Mouse (Mus musculus): ENCODE measurements around the gene Aurkaip1. TPM values are rescaled to one million over a fixed set of nuclear protein-coding genes. Genes with fewer than 3 reads are reported as not detected.

Gene Aurkaip1
- polyA plus RNA-seq, 1 experiment from 2014 or later, result 158 TPM

DNA sequence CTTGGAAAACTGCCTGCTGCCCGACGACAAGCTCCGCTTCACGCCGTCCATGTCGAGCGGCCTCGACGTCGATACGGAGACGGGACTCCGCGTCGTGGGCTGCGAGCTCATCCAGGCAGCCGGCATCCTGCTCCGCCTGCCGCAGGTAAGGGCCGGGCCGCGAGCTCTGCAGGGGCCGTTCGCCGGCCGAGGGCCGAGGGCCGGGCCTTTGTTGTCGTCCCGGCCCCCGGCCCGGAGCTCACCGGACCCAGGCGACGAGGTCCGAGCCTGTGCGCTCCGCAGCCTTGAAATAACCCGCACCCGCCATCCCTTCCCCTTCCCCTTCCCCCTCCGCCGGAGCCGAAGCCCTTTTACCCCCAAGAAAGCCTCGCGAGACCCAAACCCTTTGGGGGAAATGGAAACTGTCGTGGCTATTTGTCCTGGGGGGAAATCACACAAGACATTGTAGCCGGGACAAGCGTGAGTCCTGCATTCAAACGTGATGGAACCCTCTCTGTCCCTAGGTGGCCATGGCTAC, 18.3 kb upstream of the Aurkaip1 start:
- peak overlapping the region; percentile 99 for H3K9ac ChIP-seq (ENCODE audit: low read length)
- peaks cover 36% of the 10 kb centered on the region for H3K36me3 ChIP-seq (ENCODE audit: control insufficient read depth, insufficient read depth, low read length)
- peak overlapping the region; percentile 98 for H3K4me3 ChIP-seq (replicated peaks; ENCODE audit: low read length)
- WGBS, result under 1% methylated on average over 49 of the region's 49 CpGs
- H3K27me3 ChIP-seq (ENCODE audit: control insufficient read depth, insufficient read depth, low read length), result no peaks in the 10 kb centered on the region
- H3K4me2 ChIP-seq (ENCODE audit: low read depth, low read length), result peak overlapping the region; percentile 89
- peak; percentile 2; the same call in 1 of the 2 replicates for ATAC-seq (ENCODE audit: insufficient read depth, low FRiP score)
- H3K27ac ChIP-seq (ENCODE audit: low read length), result peak overlapping the region; percentile 89
- H3K9me3 ChIP-seq (replicated peaks; ENCODE audit: control insufficient read depth, low read length), result no peaks in the 10 kb centered on the region
- peaks cover 16% of the 10 kb centered on the region for H3K4me1 ChIP-seq (ENCODE audit: control insufficient read depth, insufficient read depth, low read length)

GRCm38 (mm10) chr4:155817533-155817932, 13.5 kb upstream of the Aurkaip1 start:
- 81% methylated on average over 4 of the region's 4 CpGs for WGBS
- H3K9ac ChIP-seq (ENCODE audit: low read length), result no peak overlapping the region
- no peak overlapping the region for H3K27ac ChIP-seq (ENCODE audit: low read length)
- no peak overlapping the region for H3K4me3 ChIP-seq (replicated peaks; ENCODE audit: low read length)
- no peak overlapping the region for H3K4me2 ChIP-seq (ENCODE audit: low read depth, low read length)
- H3K9me3 ChIP-seq (replicated peaks; ENCODE audit: control insufficient read depth, low read length), result no peaks in the 10 kb centered on the region
- H3K27me3 ChIP-seq (ENCODE audit: control insufficient read depth, insufficient read depth, low read length), result no peaks in the 10 kb centered on the region
- H3K4me1 ChIP-seq (ENCODE audit: control insufficient read depth, insufficient read depth, low read length), result peaks cover 10% of the 10 kb centered on the region
- no peak for ATAC-seq (ENCODE audit: insufficient read depth, low FRiP score)
- peaks cover 57% of the 10 kb centered on the region for H3K36me3 ChIP-seq (ENCODE audit: control insufficient read depth, insufficient read depth, low read length)

DNA sequence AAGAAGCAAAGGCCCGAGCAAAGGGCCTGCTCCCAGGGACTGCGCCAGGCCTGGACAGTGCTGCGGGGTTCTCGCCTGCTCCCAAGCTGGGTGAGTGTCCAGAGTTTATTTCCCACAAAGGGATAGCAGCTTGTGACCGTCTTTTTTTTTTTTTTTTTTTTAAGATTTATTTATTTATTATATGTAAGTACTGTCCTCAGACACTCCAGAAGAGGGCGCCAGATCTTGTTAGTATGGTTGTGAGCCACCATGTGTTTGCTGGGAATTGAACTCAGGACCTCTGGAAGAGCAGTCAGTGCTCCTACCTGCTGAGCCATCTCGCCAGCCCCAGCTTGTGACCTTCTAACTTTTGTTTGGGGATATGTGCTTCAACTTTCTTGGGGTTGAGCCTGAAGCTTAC, 10.0 kb upstream of the Aurkaip1 start:
- no peak for ATAC-seq (ENCODE audit: insufficient read depth, low FRiP score)
- 72% methylated on average over 7 of the region's 7 CpGs for WGBS

GRCm38 (mm10) chr4:155823443-155823842, 7.6 kb upstream of the Aurkaip1 start:
- no peak overlapping the region for H3K4me2 ChIP-seq (ENCODE audit: low read depth, low read length)
- H3K9ac ChIP-seq (ENCODE audit: low read length), result no peak overlapping the region
- H3K9me3 ChIP-seq (replicated peaks; ENCODE audit: control insufficient read depth, low read length), result no peaks in the 10 kb centered on the region
- no peaks in the 10 kb centered on the region for H3K27me3 ChIP-seq (ENCODE audit: control insufficient read depth, insufficient read depth, low read length)
- H3K4me3 ChIP-seq (replicated peaks; ENCODE audit: low read length), result no peak overlapping the region
- 93% methylated on average over 16 of the region's 16 CpGs for WGBS
- no peak for ATAC-seq (ENCODE audit: insufficient read depth, low FRiP score)
- no peaks in the 10 kb centered on the region for H3K4me1 ChIP-seq (ENCODE audit: control insufficient read depth, insufficient read depth, low read length)
- H3K36me3 ChIP-seq (ENCODE audit: control insufficient read depth, insufficient read depth, low read length), result peaks cover 64% of the 10 kb centered on the region
- no peak overlapping the region for H3K27ac ChIP-seq (ENCODE audit: low read length)

More for the DNA sequence above, 10.0 kb upstream of the Aurkaip1 start:
- Histone ChIP-seq H3K4me3 (replicated peaks; ENCODE audit: low read length) (no peak overlapping the region), H3K4me1 (ENCODE audit: control insufficient read depth, insufficient read depth, low read length) (no peaks in the 10 kb centered on the region), H3K27me3 (ENCODE audit: control insufficient read depth, insufficient read depth, low read length) (no peaks in the 10 kb centered on the region), H3K27ac (ENCODE audit: low read length) (no peak overlapping the region), H3K36me3 (ENCODE audit: control insufficient read depth, insufficient read depth, low read length) (peaks cover 74% of the 10 kb centered on the region), H3K9ac (ENCODE audit: low read length) (no peak overlapping the region), H3K9me3 (replicated peaks; ENCODE audit: control insufficient read depth, low read length) (no peaks in the 10 kb centered on the region), H3K4me2 (ENCODE audit: low read depth, low read length) (no peak overlapping the region)

DNA sequence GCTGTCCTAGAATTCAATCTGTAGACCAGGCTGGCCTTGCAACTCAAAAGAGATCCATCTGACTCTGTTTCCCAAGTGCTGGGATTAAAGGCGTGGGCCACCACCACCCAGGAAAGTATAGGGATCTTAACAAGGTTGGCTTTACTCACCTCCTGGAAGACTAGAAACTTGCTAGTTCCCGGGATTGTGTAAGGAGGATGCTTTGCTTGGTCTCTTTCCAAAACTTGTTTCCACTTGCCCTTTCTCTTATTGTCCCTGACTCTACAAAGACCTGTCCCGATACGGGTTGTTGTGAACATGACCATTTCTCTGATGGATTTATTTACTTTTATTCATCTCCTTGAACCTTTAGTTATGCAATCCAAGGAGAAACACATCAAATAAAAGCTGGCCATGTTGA, 1.2 kb upstream of the Aurkaip1 start:
- Histone ChIP-seq H3K4me2 (ENCODE audit: low read depth, low read length) (no peak overlapping the region), H3K9me3 (replicated peaks; ENCODE audit: control insufficient read depth, low read length) (no peaks in the 10 kb centered on the region), H3K36me3 (ENCODE audit: control insufficient read depth, insufficient read depth, low read length) (peaks cover 16% of the 10 kb centered on the region; the same call in 1 of the 2 replicates), H3K27ac (ENCODE audit: low read length) (no peak overlapping the region), H3K4me1 (ENCODE audit: control insufficient read depth, insufficient read depth, low read length) (peaks cover 21% of the 10 kb centered on the region), H3K9ac (ENCODE audit: low read length) (no peak overlapping the region), H3K4me3 (replicated peaks; ENCODE audit: low read length) (no peak overlapping the region), H3K27me3 (ENCODE audit: control insufficient read depth, insufficient read depth, low read length) (no peaks in the 10 kb centered on the region)
- WGBS, result 87% methylated on average over 4 of the region's 4 CpGs
- no peak for ATAC-seq (ENCODE audit: insufficient read depth, low FRiP score)

DNA sequence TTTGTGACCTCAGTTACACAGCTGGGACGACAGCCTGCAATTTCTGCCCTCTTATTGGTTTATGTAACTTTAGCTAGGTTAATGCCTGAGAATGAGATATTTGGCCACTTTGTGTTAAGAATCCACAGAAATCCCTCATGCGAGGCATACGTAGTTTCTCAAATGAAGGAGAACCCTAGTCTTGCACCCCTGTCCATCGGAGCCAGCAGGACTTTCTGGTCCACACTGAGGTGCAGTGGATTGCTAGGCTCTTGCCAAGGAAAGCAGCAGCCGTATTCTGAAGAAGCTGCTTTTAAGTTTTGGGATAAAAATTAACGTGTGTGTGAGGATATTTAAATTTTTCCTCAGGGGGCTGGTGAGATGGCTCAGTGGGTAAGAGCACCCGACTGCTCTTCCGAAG, 476 bp upstream of the Aurkaip1 start:
- 51% methylated on average over 8 of the region's 8 CpGs for WGBS

GRCm38 (mm10) chr4:155831831-155832230, 759 bp downstream of the Aurkaip1 start:
- Histone ChIP-seq H3K4me1 (ENCODE audit: control insufficient read depth, insufficient read depth, low read length) (peaks cover 21% of the 10 kb centered on the region), H3K4me2 (ENCODE audit: low read depth, low read length) (peak overlapping the region; percentile 98), H3K27ac (ENCODE audit: low read length) (peak overlapping the region; percentile 96), H3K9ac (ENCODE audit: low read length) (peak overlapping the region; percentile 93), H3K27me3 (ENCODE audit: control insufficient read depth, insufficient read depth, low read length) (no peaks in the 10 kb centered on the region), H3K36me3 (ENCODE audit: control insufficient read depth, insufficient read depth, low read length) (0 out of 2 replicates have a peak, but pooled peaks cover 8% of the 10 kb centered on the region), H3K9me3 (replicated peaks; ENCODE audit: control insufficient read depth, low read length) (no peaks in the 10 kb centered on the region), H3K4me3 (replicated peaks; ENCODE audit: low read length) (peak overlapping the region; percentile 88)
- peak; percentile 1 for ATAC-seq (ENCODE audit: insufficient read depth, low FRiP score)
- WGBS, result under 1% methylated on average over 25 of the region's 25 CpGs

More for the DNA sequence above, 476 bp upstream of the Aurkaip1 start:
- Histone ChIP-seq H3K27ac (ENCODE audit: low read length) (peak overlapping the region; percentile 96), H3K4me1 (ENCODE audit: control insufficient read depth, insufficient read depth, low read length) (peaks cover 21% of the 10 kb centered on the region), H3K9me3 (replicated peaks; ENCODE audit: control insufficient read depth, low read length) (no peaks in the 10 kb centered on the region), H3K4me2 (ENCODE audit: low read depth, low read length) (peak overlapping the region; percentile 98), H3K36me3 (ENCODE audit: control insufficient read depth, insufficient read depth, low read length) (peaks cover 10% of the 10 kb centered on the region; the same call in 1 of the 2 replicates), H3K27me3 (ENCODE audit: control insufficient read depth, insufficient read depth, low read length) (no peaks in the 10 kb centered on the region), H3K9ac (ENCODE audit: low read length) (peak overlapping the region; percentile 55), H3K4me3 (replicated peaks; ENCODE audit: low read length) (peak overlapping the region; percentile 88)
- no peak for ATAC-seq (ENCODE audit: insufficient read depth, low FRiP score)

- H3K4me1 ChIP-seq (ENCODE audit: control insufficient read depth, insufficient read depth, low read length), result peaks cover 21% of the 10 kb centered on the region
- no peak for ATAC-seq (ENCODE audit: insufficient read depth, low FRiP score)
- WGBS, result 51% methylated on average over 10 of the region's 10 CpGs
- H3K9ac ChIP-seq (ENCODE audit: low read length), result peak overlapping the region; percentile 93
- peak overlapping the region; percentile 96 for H3K27ac ChIP-seq (ENCODE audit: low read length)
- 0 out of 2 replicates have a peak, but pooled peaks cover 8% of the 10 kb centered on the region for H3K36me3 ChIP-seq (ENCODE audit: control insufficient read depth, insufficient read depth, low read length)
- no peaks in the 10 kb centered on the region for H3K27me3 ChIP-seq (ENCODE audit: control insufficient read depth, insufficient read depth, low read length)
- peak overlapping the region; percentile 98 for H3K4me2 ChIP-seq (ENCODE audit: low read depth, low read length)
- H3K9me3 ChIP-seq (replicated peaks; ENCODE audit: control insufficient read depth, low read length), result no peaks in the 10 kb centered on the region
- peak overlapping the region; percentile 88 for H3K4me3 ChIP-seq (replicated peaks; ENCODE audit: low read length)
These were observed 1.2 kb downstream of the Aurkaip1 start for GRCm38 (mm10) chr4:155832321-155832720.

DNA sequence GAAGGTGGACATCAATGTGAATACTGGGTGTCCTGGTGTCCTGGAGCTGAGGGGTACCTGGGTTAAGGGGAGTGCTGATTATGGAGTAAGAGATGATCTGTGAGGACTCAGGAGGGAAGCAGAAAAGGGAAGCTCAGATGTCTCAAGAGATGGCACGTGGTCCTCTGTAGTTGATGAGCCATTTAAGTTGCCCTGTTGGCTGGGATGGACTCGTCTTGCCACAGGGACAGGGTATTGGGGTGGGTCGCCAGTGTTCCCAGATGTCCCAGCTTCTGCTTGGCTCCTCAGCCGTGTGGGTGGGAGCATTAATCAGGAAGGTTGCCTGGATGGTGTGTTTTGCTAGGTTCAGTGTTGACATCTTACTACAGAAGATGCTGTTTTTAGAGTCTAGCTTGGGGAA, 2.2 kb downstream of the Aurkaip1 start:
- Histone ChIP-seq H3K9ac (ENCODE audit: low read length) (no peak overlapping the region), H3K36me3 (ENCODE audit: control insufficient read depth, insufficient read depth, low read length) (0 out of 2 replicates have a peak, but pooled peaks cover 3% of the 10 kb centered on the region), H3K4me2 (ENCODE audit: low read depth, low read length) (no peak overlapping the region), H3K9me3 (replicated peaks; ENCODE audit: control insufficient read depth, low read length) (no peaks in the 10 kb centered on the region), H3K4me3 (replicated peaks; ENCODE audit: low read length) (no peak overlapping the region), H3K4me1 (ENCODE audit: control insufficient read depth, insufficient read depth, low read length) (peaks cover 30% of the 10 kb centered on the region), H3K27me3 (ENCODE audit: control insufficient read depth, insufficient read depth, low read length) (no peaks in the 10 kb centered on the region), H3K27ac (ENCODE audit: low read length) (no peak overlapping the region)
- no peak for ATAC-seq (ENCODE audit: insufficient read depth, low FRiP score)
- 74% methylated on average over 4 of the region's 4 CpGs for WGBS

Measured in stomach, embryonic 16.5 days (tissue).